Mouse (Mus musculus) regulatory T cell (primary cell): ENCODE measurements around the gene Gm40460.
"Not testable (repeated sequence)": the region's sequence is repeated elsewhere in the genome, so short reads cannot be mapped to it uniquely, and the experiment has no call there.

Experiments used
- in situ Hi-C: fragments of 300-600 bp; cut with MboI, MseI; formaldehyde crosslinking; loops from one replicate; pipeline ENCODE4 v1.15.1; 2025; ENCODE audit warnings: high pct_unique_total_duplicates

Gene Gm40460

GRCm38 (mm10) chr7:142240978-142241377 lies at the start of gene Gm40460:
TSS of gene Gm40460 (minus strand) at chr7:142241078.
- in situ Hi-C loops, result no loop called here

GRCm38 (mm10) chr7:142285910-142286612 lies 45.2 kb upstream of the Gm40460 start:
- in situ Hi-C loops, result not testable (repeated sequence)

GRCm38 (mm10) chr7:142285130-142285835 lies 44.4 kb upstream of the Gm40460 start:
- in situ Hi-C loops, result no loop called here

GRCm38 (mm10) chr7:142284615-142285080 lies 43.8 kb upstream of the Gm40460 start:
- in situ Hi-C loops, result no loop called here

GRCm38 (mm10) chr7:142284023-142284591 lies 43.2 kb upstream of the Gm40460 start:
- in situ Hi-C loops, result no loop called here

- in situ Hi-C loops, result not testable (repeated sequence)
Measured at GRCm38 (mm10) chr7:142282847-142283246, 42.0 kb upstream of the Gm40460 start.

- in situ Hi-C loops, result not testable (repeated sequence)
Measured at GRCm38 (mm10) chr7:142279291-142279690, 38.4 kb upstream of the Gm40460 start.

GRCm38 (mm10) chr7:142278183-142278582 lies 37.3 kb upstream of the Gm40460 start:
- in situ Hi-C loops, result not testable (repeated sequence)

GRCm38 (mm10) chr7:142274263-142274662 lies 33.4 kb upstream of the Gm40460 start, which contains the start of gene Gm4559:
TSS of gene Gm4559 (minus strand) at chr7:142274363.
- in situ Hi-C loops, result not testable (repeated sequence)

GRCm38 (mm10) chr7:142258254-142258653 lies 17.4 kb upstream of the Gm40460 start, which contains the start of gene Gm2431:
TSS of gene Gm2431 (minus strand) at chr7:142258354.
- in situ Hi-C loops, result not testable (repeated sequence)

- in situ Hi-C loops, result no loop called here
Measured at GRCm38 (mm10) chr7:142255517-142255916, 14.6 kb upstream of the Gm40460 start.

GRCm38 (mm10) chr7:142249824-142250223 lies 8.9 kb upstream of the Gm40460 start:
- in situ Hi-C loops, result loop anchor here (5.0 kb wide), 1 partner anchor 103 kb away; no protein-coding TSS in a partner anchor

GRCm38 (mm10) chr7:142231540-142231939 lies 9.3 kb downstream of the Gm40460 start:
- in situ Hi-C loops, result no loop called here

- in situ Hi-C loops, result not testable (repeated sequence)
Measured at GRCm38 (mm10) chr7:142229871-142230270, 11.0 kb downstream of the Gm40460 start, which contains the start of gene Krtap5-5. TSS of gene Krtap5-5 (minus strand) at chr7:142229971.

GRCm38 (mm10) chr7:142224518-142224917 lies 16.4 kb downstream of the Gm40460 start:
- in situ Hi-C loops, result no loop called here

- in situ Hi-C loops, result not testable (repeated sequence)
Measured at GRCm38 (mm10) chr7:142212136-142212535, 28.7 kb downstream of the Gm40460 start.

- in situ Hi-C loops, result no loop called here
Measured at GRCm38 (mm10) chr7:142211559-142211958, 29.3 kb downstream of the Gm40460 start, which contains the start of gene Gm7579. TSS of gene Gm7579 (plus strand) at chr7:142211859.

GRCm38 (mm10) chr7:142206891-142207290 lies 34.0 kb downstream of the Gm40460 start:
- in situ Hi-C loops, result loop anchor here (10.0 kb wide), 1 partner anchor 978 kb away; no protein-coding TSS in a partner anchor

- in situ Hi-C loops, result loop anchor here (10.0 kb wide), 1 partner anchor 979 kb away; no protein-coding TSS in a partner anchor
Measured at GRCm38 (mm10) chr7:142205488-142205887, 35.4 kb downstream of the Gm40460 start.

GRCm38 (mm10) chr7:142201064-142201463 lies 39.8 kb downstream of the Gm40460 start, which contains the start of gene Krtap5-3:
TSS of gene Krtap5-3 (plus strand) at chr7:142201364.
- in situ Hi-C loops, result loop anchor here (10.0 kb wide), 1 partner anchor 984 kb away; no protein-coding TSS in a partner anchor

- in situ Hi-C loops, result no loop called here
Measured at GRCm38 (mm10) chr7:142198748-142199147, 42.1 kb downstream of the Gm40460 start.
